Mouse (Mus musculus) embryonic stem cell, embryonic (primary cell): Measurements from ENCODE around the gene Gm10715.
"Not testable (repeated sequence)": the region's sequence is repeated elsewhere in the genome, so short reads cannot be mapped to it uniquely, and the experiment has no call there.

ENCODE experiments used
- CTCF ChIA-PET, 4 experiments: fragments of 300-600 bp in 2 of 4; fragments of 350-600 bp in 2 of 4; sonication (Branson Sonifier 250); formaldehyde crosslinking; loops; one replicate each; lab custom pipeline; 2022; ENCODE audit warnings: inconsistent platforms in 2 of 4; lab: Charles Lee
- POLR2A ChIA-PET, 4 experiments: fragments of 300-600 bp in 2 of 4; fragments of 350-600 bp in 2 of 4; sonication (Branson Sonifier 250); formaldehyde crosslinking; loops; one replicate each; lab custom pipeline; 2022; ENCODE audit warnings: antibody characterized with exemption in 4 of 4, inconsistent platforms in 1 of 4; lab: Charles Lee

Gm10715 gene

GRCm38 (mm10) chr9:3036577-3036976 lies at the start of gene Gm10715:
Gene Gm10715 (plus strand): TSS chr9:3036877.
- CTCF ChIA-PET, POLR2A ChIA-PET: not testable (repeated sequence)

GRCm38 (mm10) chr9:3000445-3000972 lies 36.2 kb upstream of the Gm10715 start, which contains the start of gene Gm10722:
Gene Gm10722 (plus strand): TSS chr9:3000922.
- CTCF ChIA-PET, POLR2A ChIA-PET: not testable (repeated sequence)

GRCm38 (mm10) chr9:3001006-3001405 lies 35.7 kb upstream of the Gm10715 start:
- CTCF ChIA-PET, POLR2A ChIA-PET: not testable (repeated sequence)

GRCm38 (mm10) chr9:3001948-3002659 lies 34.6 kb upstream of the Gm10715 start:
- POLR2A ChIA-PET, CTCF ChIA-PET: not testable (repeated sequence)

GRCm38 (mm10) chr9:3002794-3003396 lies 33.8 kb upstream of the Gm10715 start, which contains the start of gene Gm11168:
Gene Gm11168 (plus strand): TSS chr9:3003346.
- POLR2A ChIA-PET, CTCF ChIA-PET: not testable (repeated sequence)

GRCm38 (mm10) chr9:3006179-3006578 lies 30.5 kb upstream of the Gm10715 start:
- POLR2A ChIA-PET: not testable (repeated sequence)

GRCm38 (mm10) chr9:3006636-3007035 lies 30.0 kb upstream of the Gm10715 start:
- CTCF ChIA-PET, POLR2A ChIA-PET: not testable (repeated sequence)

More at GRCm38 (mm10) chr9:3006179-3006578, 30.5 kb upstream of the Gm10715 start:
- CTCF ChIA-PET: not testable (repeated sequence)

- POLR2A ChIA-PET, CTCF ChIA-PET: not testable (repeated sequence)
Observed at GRCm38 (mm10) chr9:3007272-3007671, 29.4 kb upstream of the Gm10715 start.

GRCm38 (mm10) chr9:3009331-3009730 lies 27.3 kb upstream of the Gm10715 start:
- POLR2A ChIA-PET: not testable (repeated sequence)

GRCm38 (mm10) chr9:3012054-3012621 lies 24.5 kb upstream of the Gm10715 start:
- POLR2A ChIA-PET, CTCF ChIA-PET: not testable (repeated sequence)

More at GRCm38 (mm10) chr9:3009331-3009730, 27.3 kb upstream of the Gm10715 start:
- CTCF ChIA-PET: not testable (repeated sequence)

GRCm38 (mm10) chr9:3012733-3013279 lies 23.9 kb upstream of the Gm10715 start, which contains the start of gene Gm10721:
Gene Gm10721 (plus strand): TSS chr9:3013140.
- POLR2A ChIA-PET: not testable (repeated sequence)

GRCm38 (mm10) chr9:3015354-3015753 lies 21.3 kb upstream of the Gm10715 start, which contains the start of gene Gm10720:
Gene Gm10720 (plus strand): TSS chr9:3015654.
- CTCF ChIA-PET, POLR2A ChIA-PET: not testable (repeated sequence)

More at GRCm38 (mm10) chr9:3012733-3013279, 23.9 kb upstream of the Gm10715 start, which contains the start of gene Gm10721:
- CTCF ChIA-PET: not testable (repeated sequence)

- POLR2A ChIA-PET, CTCF ChIA-PET: not testable (repeated sequence)
Observed at GRCm38 (mm10) chr9:3015896-3016295, 20.8 kb upstream of the Gm10715 start.

- CTCF ChIA-PET, POLR2A ChIA-PET: not testable (repeated sequence)
Observed at GRCm38 (mm10) chr9:3017108-3017507, 19.6 kb upstream of the Gm10715 start, which contains the start of gene Gm10719. Gene Gm10719 (plus strand): TSS chr9:3017408.

- CTCF ChIA-PET, POLR2A ChIA-PET: not testable (repeated sequence)
Observed at GRCm38 (mm10) chr9:3018944-3019343, 17.7 kb upstream of the Gm10715 start.

GRCm38 (mm10) chr9:3019835-3020727 lies 16.6 kb upstream of the Gm10715 start:
- POLR2A ChIA-PET, CTCF ChIA-PET: not testable (repeated sequence)

GRCm38 (mm10) chr9:3022316-3023008 lies 14.2 kb upstream of the Gm10715 start:
- CTCF ChIA-PET, POLR2A ChIA-PET: not testable (repeated sequence)

- POLR2A ChIA-PET, CTCF ChIA-PET: not testable (repeated sequence)
Observed at GRCm38 (mm10) chr9:3023312-3023984, 13.2 kb upstream of the Gm10715 start, which contains the start of gene Gm10718. Gene Gm10718 (plus strand): TSS chr9:3023547.
